Mouse (Mus musculus) stomach, embryonic 15.5 days (tissue): ENCODE data around the gene Serpina3m. TPM values are rescaled to one million over a fixed set of nuclear protein-coding genes. Genes with fewer than 3 reads are reported as not detected.

Experiments
- ATAC-seq: fragments of 200-750 bp; cut with Nextera tagmentation; 2 replicates; pipeline ENCODE4 v1.8.0; 2017; ENCODE audit warnings: low read depth, moderate number of reproducible peaks, moderate TSS enrichment; ENCODE audit not compliant: insufficient read depth, low FRiP score
- H3K27ac ChIP-seq: fragments of 300-500 bp; sonication (generic); 2 replicates; pipeline ENCODE4 v1.5.1; 2015; ENCODE audit warnings: mild to moderate bottlenecking, inconsistent platforms
- H3K27me3 ChIP-seq: fragments of 300-500 bp; sonication (generic); replicated peaks from 2 replicates; pipeline ENCODE4 v1.6.1; 2015; ENCODE audit warnings: inconsistent platforms
- H3K36me3 ChIP-seq: fragments of 300-500 bp; sonication (generic); 2 replicates; pipeline ENCODE4 v1.6.1; 2015; ENCODE audit warnings: inconsistent platforms
- H3K4me1 ChIP-seq: fragments of 300-500 bp; sonication (generic); 2 replicates; pipeline ENCODE4 v1.6.1; 2015; ENCODE audit warnings: inconsistent platforms
- H3K4me2 ChIP-seq: fragments of 300-500 bp; sonication (generic); 2 replicates; pipeline ENCODE4 v1.6.1; 2015; ENCODE audit warnings: mild to moderate bottlenecking, inconsistent platforms
- H3K4me3 ChIP-seq: fragments of 300-500 bp; sonication (generic); replicated peaks from 2 replicates; pipeline ENCODE4 v1.5.1; 2015; ENCODE audit warnings: inconsistent platforms
- H3K9ac ChIP-seq: fragments of 300-500 bp; sonication (generic); 2 replicates; pipeline ENCODE4 v1.6.1; 2015; ENCODE audit warnings: inconsistent platforms
- H3K9me3 ChIP-seq: fragments of 300-500 bp; sonication (generic); 2 replicates; pipeline ENCODE4 v1.6.1; 2016; ENCODE audit warnings: inconsistent platforms
- WGBS: fragments of 180-500 bp; shearing (Covaris S2); methylation state at CpG from one replicate; pipeline ENCODE4 v1.1.7; 2015; 5-methylcytosine and 5-hydroxymethylcytosine counted together
- polyA plus RNA-seq: library from polyadenylated mRNA; unstranded; fragments of >200 nt; fragmentation: Nextera tagmentation; extraction: Ambion mirVana; gene quantifications from 2 replicates; pipeline ENCODE4 v1.2.1, GENCODE M21; 2015

Serpina3m gene
- polyA plus RNA-seq, 1 experiment from 2014 or later: not detected

- H3K4me2 ChIP-seq: no peak overlapping the region
- H3K27me3 ChIP-seq: no peaks in the 10 kb centered on the region
- no peak overlapping the region for H3K27ac ChIP-seq
- WGBS: 69% methylated on average over 5 of the region's 5 CpGs
- no peak overlapping the region for H3K9ac ChIP-seq
- no peaks in the 10 kb centered on the region for H3K36me3 ChIP-seq
- H3K4me1 ChIP-seq: no peaks in the 10 kb centered on the region
- no peak overlapping the region for H3K4me3 ChIP-seq
- no peak for ATAC-seq
- no peaks in the 10 kb centered on the region for H3K9me3 ChIP-seq
Measured at GRCm38 (mm10) chr12:104403968-104404367, 65.7 kb downstream of the Serpina3m start.

GRCm38 (mm10) chr12:104406454-104406885, 68.2 kb downstream of the Serpina3m start, which contains the start of gene Serpina3n:
Serpina3n (plus strand) TSS chr12:104406729.
- Histone ChIP-seq H3K4me2 (no peak within 1 kb of the TSS), H3K27ac (no peak within 1 kb of the TSS), H3K4me3 (no peak within 1 kb of the TSS), H3K4me1 (no peaks in the 10 kb centered on the region), H3K9ac (no peak within 1 kb of the TSS), H3K36me3 (no peaks in the 10 kb centered on the region), H3K9me3 (no peaks in the 10 kb centered on the region), H3K27me3 (no peaks in the 10 kb centered on the region)
- no peak for ATAC-seq
- 53% methylated on average over 4 of the region's 4 CpGs for WGBS

- H3K36me3 ChIP-seq: no peaks in the 10 kb centered on the region
- no peak for ATAC-seq
- 85% methylated on average over 6 of the region's 6 CpGs for WGBS
- H3K4me3 ChIP-seq: no peak overlapping the region
- H3K4me1 ChIP-seq: no peaks in the 10 kb centered on the region
- no peak overlapping the region for H3K9ac ChIP-seq
- no peaks in the 10 kb centered on the region for H3K27me3 ChIP-seq
- H3K4me2 ChIP-seq: no peak overlapping the region
- no peaks in the 10 kb centered on the region for H3K9me3 ChIP-seq
- no peak overlapping the region for H3K27ac ChIP-seq
Measured at GRCm38 (mm10) chr12:104412507-104412906, 74.2 kb downstream of the Serpina3m start.

- no peak overlapping the region for H3K4me3 ChIP-seq
Measured at GRCm38 (mm10) chr12:104414576-104414975, 76.3 kb downstream of the Serpina3m start.

GRCm38 (mm10) chr12:104415625-104416315, 77.5 kb downstream of the Serpina3m start:
- no peaks in the 10 kb centered on the region for H3K9me3 ChIP-seq
- H3K27ac ChIP-seq: no peak overlapping the region
- no peak overlapping the region for H3K4me2 ChIP-seq
- H3K36me3 ChIP-seq: no peaks in the 10 kb centered on the region
- WGBS: 37% methylated on average over 6 of the region's 6 CpGs
- no peak overlapping the region for H3K9ac ChIP-seq
- ATAC-seq: peak; percentile 79
- 0 out of 2 replicates have a peak, but pooled peaks cover 3% of the 10 kb centered on the region for H3K4me1 ChIP-seq
- H3K4me3 ChIP-seq: no peak overlapping the region
- no peaks in the 10 kb centered on the region for H3K27me3 ChIP-seq

More at GRCm38 (mm10) chr12:104414576-104414975, 76.3 kb downstream of the Serpina3m start:
- Histone ChIP-seq H3K9me3 (no peaks in the 10 kb centered on the region), H3K9ac (no peak overlapping the region), H3K4me2 (no peak overlapping the region), H3K4me1 (0 out of 2 replicates have a peak, but pooled peaks cover 3% of the 10 kb centered on the region), H3K27ac (no peak overlapping the region), H3K27me3 (no peaks in the 10 kb centered on the region), H3K36me3 (no peaks in the 10 kb centered on the region)
- ATAC-seq: no peak
- 57% methylated on average over 2 of the region's 2 CpGs for WGBS

- Histone ChIP-seq H3K36me3 (no peaks in the 10 kb centered on the region), H3K4me1 (0 out of 2 replicates have a peak, but pooled peaks cover 3% of the 10 kb centered on the region), H3K9me3 (no peaks in the 10 kb centered on the region), H3K4me3 (peak overlapping the region; percentile 19; the same call in 1 of the 2 replicates), H3K27me3 (no peaks in the 10 kb centered on the region), H3K4me2 (peak overlapping the region; percentile 41), H3K9ac (no peak overlapping the region), H3K27ac (no peak overlapping the region)
- ATAC-seq: no peak
- 18% methylated on average over 17 of the region's 17 CpGs for WGBS
Measured at GRCm38 (mm10) chr12:104418340-104419135, 80.3 kb downstream of the Serpina3m start.

GRCm38 (mm10) chr12:104419136-104419462, 80.8 kb downstream of the Serpina3m start:
- no peak for ATAC-seq
- H3K27ac ChIP-seq: no peak overlapping the region
- no peaks in the 10 kb centered on the region for H3K9me3 ChIP-seq
- no peak overlapping the region for H3K9ac ChIP-seq
- 0 out of 2 replicates have a peak, but pooled peaks cover 3% of the 10 kb centered on the region for H3K4me1 ChIP-seq
- H3K36me3 ChIP-seq: no peaks in the 10 kb centered on the region
- no peaks in the 10 kb centered on the region for H3K27me3 ChIP-seq
- H3K4me3 ChIP-seq: no peak overlapping the region
- WGBS: 8% methylated on average over 2 of the region's 2 CpGs
- no peak overlapping the region for H3K4me2 ChIP-seq

- peak; percentile 21; the same call in 1 of the 2 replicates for ATAC-seq
- H3K4me1 ChIP-seq: 0 out of 2 replicates have a peak, but pooled peaks cover 3% of the 10 kb centered on the region
- no peak overlapping the region for H3K4me3 ChIP-seq
- H3K9me3 ChIP-seq: no peaks in the 10 kb centered on the region
- no peak overlapping the region for H3K27ac ChIP-seq
- no peaks in the 10 kb centered on the region for H3K27me3 ChIP-seq
- no peaks in the 10 kb centered on the region for H3K36me3 ChIP-seq
- WGBS: 64% methylated on average over 11 of the region's 11 CpGs
- no peak overlapping the region for H3K9ac ChIP-seq
- no peak overlapping the region for H3K4me2 ChIP-seq
Measured at GRCm38 (mm10) chr12:104422615-104423392, 84.5 kb downstream of the Serpina3m start.

GRCm38 (mm10) chr12:104425591-104425990, 87.3 kb downstream of the Serpina3m start:
- no peak for ATAC-seq
- Histone ChIP-seq H3K9ac (no peak overlapping the region), H3K4me3 (no peak overlapping the region), H3K4me2 (no peak overlapping the region), H3K27me3 (no peaks in the 10 kb centered on the region), H3K36me3 (no peaks in the 10 kb centered on the region), H3K9me3 (no peaks in the 10 kb centered on the region), H3K4me1 (no peaks in the 10 kb centered on the region), H3K27ac (no peak overlapping the region)
- WGBS: 76% methylated on average over 3 of the region's 3 CpGs

- ATAC-seq: no peak
Measured at GRCm38 (mm10) chr12:104426915-104427314, 88.6 kb downstream of the Serpina3m start.

GRCm38 (mm10) chr12:104431359-104431758, 93.1 kb downstream of the Serpina3m start:
- 54% methylated on average over 10 of the region's 10 CpGs for WGBS
- no peaks in the 10 kb centered on the region for H3K27me3 ChIP-seq
- H3K27ac ChIP-seq: no peak overlapping the region
- no peaks in the 10 kb centered on the region for H3K36me3 ChIP-seq
- H3K4me3 ChIP-seq: no peak overlapping the region
- H3K9ac ChIP-seq: no peak overlapping the region
- no peaks in the 10 kb centered on the region for H3K4me1 ChIP-seq
- no peaks in the 10 kb centered on the region for H3K9me3 ChIP-seq
- no peak overlapping the region for H3K4me2 ChIP-seq
- ATAC-seq: no peak

More at GRCm38 (mm10) chr12:104426915-104427314, 88.6 kb downstream of the Serpina3m start:
- no peaks in the 10 kb centered on the region for H3K9me3 ChIP-seq
- no peak overlapping the region for H3K4me2 ChIP-seq
- H3K27ac ChIP-seq: no peak overlapping the region
- H3K4me3 ChIP-seq: no peak overlapping the region
- H3K4me1 ChIP-seq: no peaks in the 10 kb centered on the region
- H3K27me3 ChIP-seq: no peaks in the 10 kb centered on the region
- no peaks in the 10 kb centered on the region for H3K36me3 ChIP-seq
- no peak overlapping the region for H3K9ac ChIP-seq
- 4% methylated on average over 7 of the region's 7 CpGs for WGBS
